Mouse (Mus musculus) heart, postnatal 0 days (tissue): ENCODE measurements at regions not wholly inside any gene's neighbourhood (a gene's known extent, or its start where the extent isn't known, plus 50 kb on each side); places are given as distances from the start of the nearest gene placed in this dataset.

ENCODE experiments used
- ATAC-seq: fragments of 200-750 bp; cut with Nextera tagmentation; 2 replicates; pipeline ENCODE4 v1.8.0; 2017; ENCODE audit warnings: low read depth, moderate number of reproducible peaks, moderate library complexity; ENCODE audit not compliant: insufficient read depth
- DNase-seq: peaks from one replicate; pipeline ENCODE4 v3.0.0-alpha.2; 2016; ENCODE audit warnings: low spot score
- H3K27ac ChIP-seq: fragments of 300-500 bp; sonication (generic); 2 replicates; pipeline ENCODE4 v1.5.1; 2014; ENCODE audit warnings: low read depth, mild to moderate bottlenecking
- H3K27me3 ChIP-seq: fragments of 300-500 bp; sonication (generic); 2 replicates; pipeline ENCODE4 v1.6.1; 2014; ENCODE audit warnings: low read length, mixed read lengths; ENCODE audit not compliant: control insufficient read depth, insufficient read depth
- H3K36me3 ChIP-seq: fragments of 300-500 bp; sonication (generic); replicated peaks from 2 replicates; pipeline ENCODE4 v1.6.1; 2014; ENCODE audit warnings: low read length, mixed read lengths; ENCODE audit not compliant: control insufficient read depth, insufficient read depth
- H3K4me1 ChIP-seq: fragments of 300-500 bp; sonication (generic); 2 replicates; pipeline ENCODE4 v1.6.1; 2014; ENCODE audit warnings: antibody characterized with exemption; ENCODE audit not compliant: control insufficient read depth, insufficient read depth
- H3K4me2 ChIP-seq: fragments of 300-500 bp; sonication (generic); 2 replicates; pipeline ENCODE4 v1.6.1; 2014; ENCODE audit warnings: low read depth, mild to moderate bottlenecking, low read length, moderate library complexity
- H3K4me3 ChIP-seq: fragments of 300-500 bp; sonication (generic); 2 replicates; pipeline ENCODE4 v1.5.1; 2014; ENCODE audit warnings: low read depth, low read length
- H3K9ac ChIP-seq: fragments of 300-500 bp; sonication (generic); replicated peaks from 2 replicates; pipeline ENCODE4 v1.6.1; 2014; ENCODE audit warnings: low read depth, low read length, mixed read lengths
- H3K9me3 ChIP-seq: fragments of 300-500 bp; sonication (generic); replicated peaks from 2 replicates; pipeline ENCODE4 v1.6.1; 2016; ENCODE audit warnings: low read length; ENCODE audit not compliant: control insufficient read depth
- CTCF ChIP-seq: IDR thresholded peaks from 2 replicates; pipeline ENCODE4 v1.5.1; 2016; ENCODE audit warnings: antibody characterized with exemption, control low read depth, low read depth
- EP300 ChIP-seq: IDR thresholded peaks from 2 replicates; pipeline ENCODE4 v1.6.1; 2016; ENCODE audit warnings: antibody characterized with exemption, low read depth
- WGBS: fragments of 180-500 bp; shearing (Covaris S2); extraction: QIAGEN DNeasy Blood & Tissue Kit; methylation state at CpG from one replicate; pipeline ENCODE4 v1.1.7; 2014; 5-methylcytosine and 5-hydroxymethylcytosine counted together

DNA sequence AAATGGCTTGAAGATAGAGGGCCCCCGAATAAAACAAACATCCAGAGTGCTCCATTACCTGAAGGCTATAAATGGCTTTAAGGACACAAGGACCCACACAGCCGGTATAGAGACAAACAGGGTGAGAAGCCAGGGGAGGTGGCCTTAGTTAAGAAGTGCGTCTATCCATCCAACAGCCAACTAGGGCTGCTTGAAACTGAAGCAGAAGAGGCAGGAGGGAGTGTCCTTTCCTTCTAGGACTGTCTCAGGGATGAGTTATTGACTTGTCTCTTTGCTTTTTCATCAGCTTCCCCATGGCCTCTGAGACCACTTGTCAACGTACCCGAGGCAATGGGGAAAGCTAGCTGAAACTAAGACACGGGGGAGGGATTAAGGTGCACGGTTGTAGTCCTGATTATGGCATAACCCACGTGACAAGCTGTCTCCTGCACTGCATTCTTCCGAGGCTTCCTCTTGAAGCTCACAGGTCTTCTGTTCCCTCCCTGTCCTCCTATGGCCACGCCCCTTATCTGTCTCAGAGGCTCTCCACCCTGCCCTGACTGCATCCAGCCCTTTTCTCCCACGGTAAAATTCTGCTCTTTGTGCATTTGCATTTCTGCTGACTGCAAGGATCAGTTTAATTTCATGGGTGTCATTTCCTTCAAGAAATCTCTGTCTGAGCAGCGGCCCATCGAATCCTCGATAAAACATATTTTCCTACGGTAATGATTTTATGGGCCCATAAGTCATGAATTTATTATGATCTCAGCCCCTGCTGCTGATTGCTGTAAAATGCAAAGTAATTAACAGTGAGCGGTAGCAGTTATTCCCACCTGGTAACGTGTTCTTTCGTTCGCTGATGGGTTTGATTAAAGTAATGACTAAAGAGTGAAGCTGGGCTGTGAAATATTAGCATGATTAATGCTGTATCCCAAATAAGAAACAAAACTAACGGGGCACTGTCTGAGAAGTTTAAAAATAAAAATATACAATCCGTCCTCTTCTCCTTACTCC is 292.3 kb downstream of the Sec16b start:
- DNase-seq (no peak), ATAC-seq (no peak)
- 57% methylated on average over 21 of the region's 21 CpGs for WGBS
- TF ChIP-seq EP300: no peak
- no peak for TF ChIP-seq CTCF
- H3K9me3 ChIP-seq: no peaks in the 10 kb centered on the region
- H3K36me3 ChIP-seq: no peaks in the 10 kb centered on the region
- H3K27ac ChIP-seq: no peak overlapping the region
- H3K4me2 ChIP-seq: no peak overlapping the region
- H3K9ac ChIP-seq: no peak overlapping the region
- H3K4me3 ChIP-seq: no peak overlapping the region
- no peaks in the 10 kb centered on the region for H3K27me3 ChIP-seq
- H3K4me1 ChIP-seq: no peaks in the 10 kb centered on the region

DNA sequence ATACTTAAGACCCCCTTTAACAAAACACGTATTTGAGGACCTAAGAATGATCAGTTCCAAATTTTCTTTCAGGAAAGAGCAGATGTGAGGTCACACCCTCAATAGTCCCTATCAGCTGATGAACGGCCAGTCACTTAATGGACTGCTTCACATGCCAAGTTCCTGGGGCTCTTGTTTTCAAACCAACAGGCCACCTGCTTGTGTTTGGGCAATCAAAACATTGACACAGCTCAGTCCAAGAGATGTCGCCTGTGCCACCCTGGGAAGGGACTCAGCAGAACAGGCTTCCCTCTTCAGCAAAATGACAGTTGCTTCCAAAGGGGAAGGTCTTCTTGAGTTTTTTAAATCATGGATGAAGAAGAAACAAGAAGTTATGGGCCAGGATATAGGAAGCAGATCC is 294.6 kb downstream of the Sec16b start:
- DNase-seq (no peak), ATAC-seq (no peak)
- H3K9me3 ChIP-seq: no peaks in the 10 kb centered on the region
- no peak overlapping the region for H3K4me3 ChIP-seq
- WGBS: 62% methylated on average over 3 of the region's 3 CpGs
- TF ChIP-seq EP300: no peak
- no peak for TF ChIP-seq CTCF
- H3K4me2 ChIP-seq: no peak overlapping the region
- no peaks in the 10 kb centered on the region for H3K4me1 ChIP-seq
- no peaks in the 10 kb centered on the region for H3K27me3 ChIP-seq
- no peaks in the 10 kb centered on the region for H3K36me3 ChIP-seq
- no peak overlapping the region for H3K27ac ChIP-seq
- H3K9ac ChIP-seq: no peak overlapping the region

DNA sequence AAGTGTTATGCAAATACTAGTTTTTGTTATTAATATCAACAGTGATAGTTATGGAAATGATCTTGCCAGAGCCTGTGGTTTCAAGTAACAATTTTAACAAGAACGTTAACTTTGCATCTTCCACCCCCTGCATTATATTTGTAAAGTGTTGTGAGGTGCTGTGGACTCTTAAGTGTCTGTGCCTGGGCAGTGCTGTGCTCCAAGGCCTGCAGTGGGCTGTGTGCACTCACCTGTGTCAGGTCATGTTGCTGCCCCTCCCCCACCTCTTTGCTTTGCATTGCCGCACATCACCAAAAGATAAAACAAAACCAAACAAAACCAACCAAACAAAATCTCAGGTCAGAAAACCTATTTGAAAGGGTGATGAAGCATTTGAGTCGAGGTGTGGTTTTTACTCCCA is 297.7 kb downstream of the Sec16b start:
- no peak overlapping the region for H3K4me3 ChIP-seq
- 74% methylated on average over 3 of the region's 3 CpGs for WGBS
- DNase-seq (no peak), ATAC-seq (no peak)
- no peak overlapping the region for H3K9ac ChIP-seq
- H3K4me1 ChIP-seq: no peaks in the 10 kb centered on the region
- no peak overlapping the region for H3K4me2 ChIP-seq
- H3K27me3 ChIP-seq: no peaks in the 10 kb centered on the region
- no peaks in the 10 kb centered on the region for H3K36me3 ChIP-seq
- TF ChIP-seq CTCF: no peak
- no peak for TF ChIP-seq EP300
- no peaks in the 10 kb centered on the region for H3K9me3 ChIP-seq
- no peak overlapping the region for H3K27ac ChIP-seq

DNA sequence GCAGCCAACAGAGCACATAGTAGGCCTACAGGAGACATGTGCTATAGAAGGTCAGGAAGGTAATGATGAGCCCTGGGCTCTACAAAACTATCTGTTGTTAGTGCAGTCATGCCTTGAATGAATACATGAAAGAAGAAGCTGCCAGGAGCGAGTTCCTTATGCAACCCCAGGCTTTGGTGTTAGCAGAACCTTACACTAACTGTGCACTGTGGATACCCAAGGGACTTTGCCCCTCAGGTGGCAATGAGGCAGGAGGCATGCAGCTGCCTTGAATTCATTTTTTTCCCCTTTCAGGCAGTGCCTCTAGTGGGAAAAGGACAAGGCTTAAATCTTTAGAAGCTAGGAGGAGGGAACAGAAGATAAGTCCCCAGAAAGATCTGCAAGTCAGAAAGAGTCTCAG is 299.8 kb downstream of the Sec16b start:
- Histone ChIP-seq H3K4me2 (no peak overlapping the region), H3K27ac (no peak overlapping the region), H3K4me3 (no peak overlapping the region), H3K9ac (no peak overlapping the region), H3K4me1 (no peaks in the 10 kb centered on the region), H3K9me3 (no peaks in the 10 kb centered on the region), H3K36me3 (no peaks in the 10 kb centered on the region), H3K27me3 (no peaks in the 10 kb centered on the region)
- 82% methylated on average over 1 of the region's 1 CpGs for WGBS
- no peak for DNase-seq
- no peak for ATAC-seq
- TF ChIP-seq CTCF: no peak
- no peak for TF ChIP-seq EP300

DNA sequence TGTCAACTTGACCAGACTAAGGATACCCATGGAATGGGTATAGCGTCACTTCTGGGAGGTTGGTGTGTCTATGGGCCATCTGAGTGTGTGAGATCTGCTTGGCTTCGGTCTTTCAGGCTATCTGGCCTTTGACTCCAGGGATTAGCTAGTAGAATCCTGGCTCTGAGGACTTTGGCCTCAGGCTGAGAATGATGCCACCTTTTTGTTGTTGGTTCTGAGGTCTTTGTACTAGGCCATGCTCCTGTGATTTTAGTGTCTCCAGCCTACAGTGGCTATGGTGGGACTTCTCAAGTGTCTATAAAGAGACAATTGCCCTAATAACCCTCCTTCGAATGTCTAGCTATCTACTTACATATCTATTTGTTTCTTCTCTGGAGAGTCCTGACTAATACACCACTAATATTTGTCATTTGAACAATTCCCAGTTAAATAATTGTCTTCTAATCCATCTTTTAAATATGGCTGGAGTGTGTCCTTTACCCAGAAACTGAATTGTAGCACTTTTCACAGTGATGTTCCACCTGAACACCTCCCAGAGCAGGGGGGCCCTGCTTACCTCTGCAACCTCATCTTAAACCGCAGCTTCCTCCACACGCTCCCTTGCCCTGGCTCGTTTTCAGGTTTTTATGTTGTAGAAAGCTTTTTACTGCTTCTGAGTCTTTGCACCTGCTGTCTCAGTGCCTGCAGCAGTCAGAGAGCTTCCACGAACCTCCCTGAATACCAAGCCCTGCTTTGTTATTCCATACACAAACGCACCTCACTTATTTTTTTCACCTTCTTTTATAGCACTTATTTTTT is 303.3 kb downstream of the Sec16b start:
- H3K4me1 ChIP-seq: no peaks in the 10 kb centered on the region
- 65% methylated on average over 8 of the region's 8 CpGs for WGBS
- no peaks in the 10 kb centered on the region for H3K36me3 ChIP-seq
- DNase-seq: no peak
- no peaks in the 10 kb centered on the region for H3K9me3 ChIP-seq
- H3K4me3 ChIP-seq: no peak overlapping the region
- no peak overlapping the region for H3K9ac ChIP-seq
- no peak overlapping the region for H3K27ac ChIP-seq
- TF ChIP-seq CTCF (no peak), EP300 (no peak)
- no peak overlapping the region for H3K4me2 ChIP-seq
- ATAC-seq: no peak
- H3K27me3 ChIP-seq: no peaks in the 10 kb centered on the region
